Mouse (Mus musculus): Measurements from ENCODE around the gene Csf2rb.
"Not testable (repeated sequence)": the region's sequence is repeated elsewhere in the genome, so short reads cannot be mapped to it uniquely, and the experiment has no call there.

The Csf2rb gene

GRCm38 (mm10) chr15:78325671-78326339 lies at the start of gene Csf2rb:
TSS of gene Csf2rb (plus strand) at chr15:78325752.
- DNase-seq = no peak

GRCm38 (mm10) chr15:78278308-78278707 lies 47.2 kb upstream of the Csf2rb start:
- no peak for DNase-seq

- DNase-seq = no peak
These were observed 37.6 kb upstream of the Csf2rb start for GRCm38 (mm10) chr15:78287941-78288340.

GRCm38 (mm10) chr15:78289775-78290174 lies 35.8 kb upstream of the Csf2rb start:
- not testable (repeated sequence) for DNase-seq

GRCm38 (mm10) chr15:78293228-78293627 lies 32.3 kb upstream of the Csf2rb start:
- DNase-seq = not testable (repeated sequence)

- DNase-seq = no peak
These were observed 31.8 kb upstream of the Csf2rb start for GRCm38 (mm10) chr15:78293716-78294115.

GRCm38 (mm10) chr15:78298558-78298957 lies 27.0 kb upstream of the Csf2rb start:
- DNase-seq = no peak

GRCm38 (mm10) chr15:78299641-78300040 lies 25.9 kb upstream of the Csf2rb start:
- no peak for DNase-seq

GRCm38 (mm10) chr15:78300773-78301172 lies 24.8 kb upstream of the Csf2rb start:
- no peak for DNase-seq

GRCm38 (mm10) chr15:78302718-78303117 lies 22.8 kb upstream of the Csf2rb start:
- DNase-seq = no peak

GRCm38 (mm10) chr15:78303665-78304233 lies 21.8 kb upstream of the Csf2rb start:
- DNase-seq = no peak

- no peak for DNase-seq
These were observed 20.1 kb upstream of the Csf2rb start, which contains the start of gene Csf2rb2 for GRCm38 (mm10) chr15:78305341-78305933. TSS of gene Csf2rb2 (minus strand) at chr15:78305721.

- DNase-seq = no peak
These were observed 15.7 kb upstream of the Csf2rb start for GRCm38 (mm10) chr15:78309865-78310264.

- no peak for DNase-seq
These were observed 14.6 kb upstream of the Csf2rb start for GRCm38 (mm10) chr15:78310971-78311370.

- not testable (repeated sequence) for DNase-seq
These were observed 12.9 kb upstream of the Csf2rb start for GRCm38 (mm10) chr15:78312421-78313233.

- DNase-seq = not testable (repeated sequence)
These were observed 11.9 kb upstream of the Csf2rb start for GRCm38 (mm10) chr15:78313659-78314058.

- DNase-seq = not testable (repeated sequence)
These were observed 7.0 kb upstream of the Csf2rb start for GRCm38 (mm10) chr15:78318338-78319171.

GRCm38 (mm10) chr15:78320825-78321496 lies 4.6 kb upstream of the Csf2rb start:
- peak; percentile 39 for DNase-seq

GRCm38 (mm10) chr15:78323366-78323765 lies 2.2 kb upstream of the Csf2rb start:
- no peak for DNase-seq

GRCm38 (mm10) chr15:78324294-78324693 lies 1.3 kb upstream of the Csf2rb start:
- no peak for DNase-seq

- no peak for DNase-seq
These were observed 1.2 kb downstream of the Csf2rb start for GRCm38 (mm10) chr15:78326747-78327146.
